Mouse (Mus musculus): ENCODE measurements around the gene Gm20388. TPM values are rescaled to one million over a fixed set of nuclear protein-coding genes. Genes with fewer than 3 reads are reported as not detected.

Gm20388 gene
- polyA plus RNA-seq, 1 experiment from 2014 or later: 4.4 TPM

GRCm38 (mm10) chr8:120550430-120550829, 639.8 kb downstream of the Gm20388 start:
- Histone ChIP-seq H3K27me3 (no peaks in the 10 kb centered on the region), H3K9me3 (no peaks in the 10 kb centered on the region), H3K4me3 (replicated peaks) (no peak overlapping the region), H3K9ac (replicated peaks) (peak overlapping the region; percentile 57), H3K27ac (peak overlapping the region; percentile 90), H3K4me1 (replicated peaks) (peaks cover 100% of the 10 kb centered on the region), H3K36me3 (peaks cover 12% of the 10 kb centered on the region), H3K4me2 (replicated peaks) (peak overlapping the region; percentile 52)
- 17% methylated on average over 12 of the region's 12 CpGs for WGBS
- ATAC-seq: no peak

GRCm38 (mm10) chr8:120550937-120551676, 640.5 kb downstream of the Gm20388 start:
- 67% methylated on average over 11 of the region's 11 CpGs for WGBS
- Histone ChIP-seq H3K4me3 (replicated peaks) (no peak overlapping the region), H3K4me1 (replicated peaks) (peaks cover 100% of the 10 kb centered on the region), H3K36me3 (peaks cover 12% of the 10 kb centered on the region), H3K27ac (peak overlapping the region; percentile 90), H3K27me3 (no peaks in the 10 kb centered on the region), H3K4me2 (replicated peaks) (peak overlapping the region; percentile 52; the same call in 1 of the 2 replicates), H3K9me3 (no peaks in the 10 kb centered on the region), H3K9ac (replicated peaks) (peak overlapping the region; percentile 57; the same call in 1 of the 2 replicates)
- peak; percentile 18 for ATAC-seq

DNA sequence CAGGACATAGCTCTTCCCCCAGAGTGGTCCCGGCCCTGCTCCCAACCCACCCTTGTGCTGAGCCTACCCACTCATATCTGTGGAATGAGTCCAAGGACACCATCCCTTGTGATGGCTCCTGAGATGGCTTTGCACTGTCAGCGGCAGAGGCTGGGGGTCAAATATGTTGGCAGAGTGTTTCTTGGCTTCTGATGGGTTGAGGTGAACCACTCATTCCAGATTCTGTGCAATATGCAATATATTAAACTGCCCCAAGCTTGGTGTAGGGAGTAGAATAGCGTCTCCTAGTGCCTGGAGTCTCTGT, 641.0 kb downstream of the Gm20388 start:
- Histone ChIP-seq H3K27me3 (no peaks in the 10 kb centered on the region), H3K4me1 (replicated peaks) (peaks cover 100% of the 10 kb centered on the region), H3K9me3 (no peaks in the 10 kb centered on the region), H3K36me3 (peaks cover 12% of the 10 kb centered on the region), H3K9ac (replicated peaks) (peak overlapping the region; percentile 57; the same call in 1 of the 2 replicates), H3K27ac (peak overlapping the region; percentile 90), H3K4me3 (replicated peaks) (no peak overlapping the region), H3K4me2 (replicated peaks) (no peak overlapping the region)
- no peak for ATAC-seq
- 81% methylated on average over 3 of the region's 3 CpGs for WGBS

- H3K4me2 ChIP-seq (replicated peaks): no peak overlapping the region
- no peaks in the 10 kb centered on the region for H3K27me3 ChIP-seq
- 0 out of 2 replicates have a peak overlapping the region, but pooled peaks have one; percentile 7 for H3K27ac ChIP-seq
- no peaks in the 10 kb centered on the region for H3K9me3 ChIP-seq
- no peak for ATAC-seq
- no peak overlapping the region for H3K4me3 ChIP-seq (replicated peaks)
- WGBS: 86% methylated on average over 11 of the region's 11 CpGs
- no peak overlapping the region for H3K9ac ChIP-seq (replicated peaks)
- peaks cover 100% of the 10 kb centered on the region for H3K4me1 ChIP-seq (replicated peaks)
- peaks cover 12% of the 10 kb centered on the region for H3K36me3 ChIP-seq
Measured at GRCm38 (mm10) chr8:120552509-120552908, 641.9 kb downstream of the Gm20388 start.

GRCm38 (mm10) chr8:120553441-120554123, 642.9 kb downstream of the Gm20388 start:
- no peak for ATAC-seq
- H3K27ac ChIP-seq: peak overlapping the region; percentile 14; the same call in 1 of the 2 replicates

DNA sequence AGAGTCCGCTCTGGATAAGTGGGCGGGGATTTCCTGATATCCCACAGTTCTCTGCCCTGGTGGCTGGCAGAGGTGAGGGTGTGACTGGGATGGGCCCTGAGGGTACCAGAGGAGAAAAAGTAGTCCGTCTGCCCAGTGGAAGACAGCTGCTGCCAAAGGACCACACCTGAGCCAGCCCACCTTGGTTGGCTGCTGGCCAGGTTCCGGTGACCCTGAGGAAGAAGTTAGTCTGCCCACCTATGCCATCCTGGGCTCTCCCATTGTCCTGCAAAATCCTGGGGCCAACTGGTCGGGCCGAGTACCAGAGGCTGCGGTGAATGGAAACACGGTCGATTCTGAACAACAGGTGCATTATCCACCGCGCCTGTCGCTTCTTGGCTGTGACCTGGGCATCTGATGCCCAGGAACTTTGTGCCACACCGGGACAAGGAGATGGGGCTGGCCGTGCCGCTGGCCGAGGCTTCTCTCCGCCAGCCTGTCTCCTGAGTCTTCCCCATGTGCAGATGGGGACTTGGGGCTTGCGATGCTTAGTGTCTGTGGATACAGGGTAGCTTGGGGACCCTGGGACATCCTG, 643.9 kb downstream of the Gm20388 start:
- Histone ChIP-seq H3K9ac (replicated peaks) (no peak overlapping the region), H3K4me2 (replicated peaks) (no peak overlapping the region), H3K4me3 (replicated peaks) (no peak overlapping the region), H3K27me3 (no peaks in the 10 kb centered on the region), H3K27ac (no peak overlapping the region), H3K36me3 (peaks cover 16% of the 10 kb centered on the region), H3K4me1 (replicated peaks) (peaks cover 100% of the 10 kb centered on the region), H3K9me3 (no peaks in the 10 kb centered on the region)
- no peak for ATAC-seq
- 90% methylated on average over 18 of the region's 18 CpGs for WGBS

More at GRCm38 (mm10) chr8:120553441-120554123, 642.9 kb downstream of the Gm20388 start:
- H3K36me3 ChIP-seq: peaks cover 12% of the 10 kb centered on the region
- H3K27me3 ChIP-seq: no peaks in the 10 kb centered on the region
- no peak overlapping the region for H3K4me2 ChIP-seq (replicated peaks)
- no peak overlapping the region for H3K4me3 ChIP-seq (replicated peaks)
- no peaks in the 10 kb centered on the region for H3K9me3 ChIP-seq
- no peak overlapping the region for H3K9ac ChIP-seq (replicated peaks)
- H3K4me1 ChIP-seq (replicated peaks): peaks cover 100% of the 10 kb centered on the region
- 87% methylated on average over 24 of the region's 24 CpGs for WGBS

DNA sequence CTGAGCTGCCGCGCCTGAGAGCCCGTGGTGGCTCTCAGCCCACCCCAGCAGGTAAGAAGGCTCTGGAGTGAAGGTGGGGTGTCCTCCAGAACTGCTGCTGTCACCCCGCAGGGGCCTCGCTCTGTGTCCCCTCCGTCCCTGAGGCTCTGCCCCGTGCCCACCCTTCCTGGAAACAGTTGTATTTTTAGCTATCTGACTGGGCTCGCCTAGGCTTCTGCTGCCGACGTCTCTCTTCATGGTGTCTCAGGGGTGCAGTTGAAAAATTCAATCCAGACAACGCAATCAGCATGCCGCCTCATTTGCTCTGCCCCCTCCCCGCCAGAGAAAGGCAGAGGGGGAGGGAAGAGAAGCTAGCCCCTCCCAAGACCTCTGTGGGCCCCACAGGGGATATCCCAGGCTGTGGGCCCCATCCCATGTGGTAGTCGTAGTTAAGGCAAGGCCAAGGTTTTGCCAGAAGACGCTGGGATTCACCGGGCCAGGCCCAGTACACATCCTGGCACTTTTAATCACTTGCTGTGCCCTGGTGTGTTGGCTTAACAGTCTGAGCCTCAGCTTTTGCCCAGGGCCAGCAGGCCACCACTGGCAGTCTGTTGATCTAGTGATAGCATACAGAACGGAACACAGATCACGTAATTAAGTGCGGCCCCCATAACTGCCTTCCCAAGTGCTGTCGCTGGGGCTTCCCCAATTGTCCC, 645.7 kb downstream of the Gm20388 start:
- Histone ChIP-seq H3K9me3 (no peaks in the 10 kb centered on the region), H3K27me3 (no peaks in the 10 kb centered on the region), H3K4me3 (replicated peaks) (no peak overlapping the region), H3K36me3 (peaks cover 16% of the 10 kb centered on the region), H3K9ac (replicated peaks) (peak overlapping the region; percentile 42), H3K4me1 (replicated peaks) (peaks cover 100% of the 10 kb centered on the region), H3K27ac (peak overlapping the region; percentile 70), H3K4me2 (replicated peaks) (0 out of 2 replicates have a peak overlapping the region, but pooled peaks have one; percentile 7)
- whole genome bisulfite sequencing: 46% methylated on average over 20 of the region's 20 CpGs
- no peak for ATAC-seq

GRCm38 (mm10) chr8:120557170-120557965, 646.7 kb downstream of the Gm20388 start:
- ATAC-seq: no peak
- H3K4me2 ChIP-seq (replicated peaks): 0 out of 2 replicates have a peak overlapping the region, but pooled peaks have one; percentile 13
- no peak overlapping the region for H3K4me3 ChIP-seq (replicated peaks)
- peak overlapping the region; percentile 70 for H3K27ac ChIP-seq
- peak overlapping the region; percentile 23 for H3K9ac ChIP-seq (replicated peaks)
- H3K4me1 ChIP-seq (replicated peaks): peaks cover 100% of the 10 kb centered on the region
- H3K27me3 ChIP-seq: no peaks in the 10 kb centered on the region
- H3K36me3 ChIP-seq: peaks cover 16% of the 10 kb centered on the region
- no peaks in the 10 kb centered on the region for H3K9me3 ChIP-seq
- 35% methylated on average over 15 of the region's 15 CpGs for WGBS

GRCm38 (mm10) chr8:120558162-120558561, 647.5 kb downstream of the Gm20388 start:
- no peak for ATAC-seq
- Histone ChIP-seq H3K9ac (replicated peaks) (no peak overlapping the region), H3K36me3 (peaks cover 16% of the 10 kb centered on the region), H3K4me2 (replicated peaks) (no peak overlapping the region), H3K9me3 (no peaks in the 10 kb centered on the region), H3K27ac (peak overlapping the region; percentile 70; the same call in 1 of the 2 replicates), H3K4me3 (replicated peaks) (no peak overlapping the region), H3K4me1 (replicated peaks) (peaks cover 100% of the 10 kb centered on the region), H3K27me3 (no peaks in the 10 kb centered on the region)
- 77% methylated on average over 4 of the region's 4 CpGs for WGBS

DNA sequence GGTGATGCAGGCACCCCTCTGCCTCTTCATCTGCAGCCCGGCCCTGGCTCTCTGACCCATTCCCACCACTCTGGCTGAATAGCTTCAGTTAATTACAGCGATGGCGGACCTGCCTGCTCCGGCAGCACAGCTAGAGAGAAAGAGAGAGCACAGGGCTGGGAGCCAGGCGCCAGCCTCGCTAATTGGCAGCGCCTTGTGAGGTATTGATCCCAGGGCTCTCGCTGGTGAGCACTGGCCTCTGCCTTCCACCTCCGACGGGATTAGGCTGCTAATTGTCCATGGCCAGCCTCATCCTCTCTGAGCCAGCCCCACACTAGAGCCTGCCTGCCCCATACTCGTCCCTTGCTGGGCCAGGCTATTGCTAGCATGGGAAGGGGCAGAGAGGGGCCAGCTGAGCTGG, 649.0 kb downstream of the Gm20388 start:
- Histone ChIP-seq H3K9me3 (no peaks in the 10 kb centered on the region), H3K4me1 (replicated peaks) (peaks cover 100% of the 10 kb centered on the region), H3K4me2 (replicated peaks) (peak overlapping the region; percentile 16), H3K27me3 (no peaks in the 10 kb centered on the region), H3K27ac (peak overlapping the region; percentile 88), H3K4me3 (replicated peaks) (no peak overlapping the region), H3K9ac (replicated peaks) (peak overlapping the region; percentile 49), H3K36me3 (peaks cover 9% of the 10 kb centered on the region; the same call in 1 of the 2 replicates)
- WGBS: 2% methylated on average over 11 of the region's 11 CpGs
- ATAC-seq: peak; percentile 31

- no peaks in the 10 kb centered on the region for H3K27me3 ChIP-seq
- WGBS: 83% methylated on average over 5 of the region's 5 CpGs
- no peak for ATAC-seq
- H3K4me2 ChIP-seq (replicated peaks): 0 out of 2 replicates have a peak overlapping the region, but pooled peaks have one; percentile 16
- peak overlapping the region; percentile 88 for H3K27ac ChIP-seq
- H3K9me3 ChIP-seq: no peaks in the 10 kb centered on the region
- H3K4me1 ChIP-seq (replicated peaks): peaks cover 100% of the 10 kb centered on the region
- H3K4me3 ChIP-seq (replicated peaks): no peak overlapping the region
- peaks cover 4% of the 10 kb centered on the region; the same call in 1 of the 2 replicates for H3K36me3 ChIP-seq
- no peak overlapping the region; the same call in 1 of the 2 replicates for H3K9ac ChIP-seq (replicated peaks)
Measured at GRCm38 (mm10) chr8:120560535-120560934, 649.9 kb downstream of the Gm20388 start.

Measured in midbrain, embryonic 13.5 days (tissue).